Mouse (Mus musculus) megakaryocyte, embryonic 14.5 days (primary cell): ENCODE results near the gene Epb41l3.

Experiments
- FLI1 ChIP-seq: IDR thresholded peaks from 2 replicates; pipeline ENCODE4 v1.6.1; 2012; ENCODE audit warnings: low read length, inconsistent platforms, mixed read lengths
- GATA1 ChIP-seq: IDR thresholded peaks from 3 replicates; pipeline ENCODE4 v1.6.1; 2012; ENCODE audit warnings: mixed read lengths, low read length, inconsistent platforms, borderline replicate concordance

DNA sequence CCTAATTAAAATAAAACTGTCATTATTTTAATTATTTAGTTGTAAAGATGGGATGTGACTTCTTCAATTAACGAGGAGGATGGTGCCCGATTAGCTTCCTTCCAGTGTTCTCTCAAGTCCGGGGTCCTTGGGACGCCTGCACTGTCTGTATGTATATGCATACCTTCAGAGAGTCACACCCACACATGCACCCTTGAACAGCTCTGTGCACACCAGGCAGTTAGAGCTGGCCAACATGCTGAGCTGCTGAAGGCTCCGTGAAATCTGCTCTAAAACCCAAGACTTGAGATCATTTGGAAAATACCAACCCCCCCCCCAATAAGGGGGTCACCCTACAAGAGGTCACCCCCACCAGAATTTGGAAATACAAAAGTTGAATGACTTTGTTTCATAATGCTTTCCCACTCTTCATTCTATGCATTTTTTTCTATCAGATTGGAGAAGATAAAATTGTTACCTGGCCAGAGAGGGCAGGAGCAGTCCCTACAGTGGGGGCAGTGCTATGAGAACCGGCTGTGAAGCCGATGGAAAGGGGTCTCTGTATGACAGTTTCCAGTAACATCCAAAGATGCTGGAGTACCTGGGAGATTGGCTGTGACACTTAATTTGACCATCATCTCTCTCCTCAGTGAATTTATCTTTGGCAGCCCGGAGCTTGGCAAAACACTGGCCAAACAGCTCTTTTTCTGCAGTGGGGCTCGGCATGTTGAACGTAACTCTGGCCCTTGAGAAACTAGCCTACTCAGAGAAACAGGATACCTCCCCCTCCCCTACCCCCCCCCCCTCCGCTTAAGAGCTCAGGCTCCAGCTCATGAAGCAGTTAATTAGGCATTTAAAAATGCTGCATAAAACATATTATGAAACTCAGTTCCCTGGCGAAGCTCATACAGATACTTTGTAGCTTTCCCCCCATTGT lies 36.5 kb upstream of the Epb41l3 start:
- no peak for TF ChIP-seq GATA1
- no peak for TF ChIP-seq FLI1
